Mouse (Mus musculus) gastrocnemius, adult 2 months (tissue): ENCODE measurements at regions not wholly inside any gene's neighbourhood (a gene's known extent, or its start where the extent isn't known, plus 50 kb on each side); places are given as distances from the start of the nearest gene placed in this dataset.
"Not testable (repeated sequence)": the region's sequence is repeated elsewhere in the genome, so short reads cannot be mapped to it uniquely, and the experiment has no call there.

Experiments used
- DNase-seq: peaks from one replicate; pipeline ENCODE4 v3.0.0; 2022
- H3K27ac ChIP-seq: fragments of 200-600 bp; 2 replicates; pipeline ENCODE4 v1.8.1; 2022; ENCODE audit warnings: mild to moderate bottlenecking
- H3K4me3 ChIP-seq: fragments of 200-600 bp; 2 replicates; pipeline ENCODE4 v1.8.1; 2022; ENCODE audit warnings: mild to moderate bottlenecking, moderate library complexity
- CTCF ChIP-seq: fragments of 200-600 bp; IDR thresholded peaks from 2 replicates; pipeline ENCODE4 v1.8.1; 2022; ENCODE audit warnings: antibody characterized with exemption, mild to moderate bottlenecking, moderate library complexity
- intact Hi-C: fragments of 180-260 bp; cut with DNase I; formaldehyde crosslinking; loops from one replicate; pipeline ENCODE4 v1.15.1; 2025

DNA sequence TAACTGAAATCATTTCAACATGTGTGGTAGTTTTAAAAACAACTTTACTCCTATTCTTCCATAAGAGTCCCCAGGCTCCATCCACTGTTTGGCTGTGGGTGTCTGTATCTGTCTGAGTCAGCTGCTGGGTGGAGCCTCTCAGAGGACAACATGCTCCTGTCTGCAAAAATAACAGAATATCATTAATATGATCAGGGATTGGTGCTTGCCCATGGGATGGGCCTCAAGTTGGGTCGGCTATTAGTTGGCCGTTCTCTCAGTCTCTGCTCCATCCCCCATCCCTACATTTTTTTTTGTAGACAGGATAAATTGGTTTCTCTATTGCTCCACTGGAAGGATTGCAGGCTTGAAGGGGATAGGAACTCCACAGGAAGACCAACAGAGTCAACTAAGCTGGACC, 108.5 kb upstream of the Fgf16 start:
- H3K27ac ChIP-seq, H3K4me3 ChIP-seq, intact Hi-C loops: not testable (repeated sequence)
- DNase-seq: peak; percentile 17

DNA sequence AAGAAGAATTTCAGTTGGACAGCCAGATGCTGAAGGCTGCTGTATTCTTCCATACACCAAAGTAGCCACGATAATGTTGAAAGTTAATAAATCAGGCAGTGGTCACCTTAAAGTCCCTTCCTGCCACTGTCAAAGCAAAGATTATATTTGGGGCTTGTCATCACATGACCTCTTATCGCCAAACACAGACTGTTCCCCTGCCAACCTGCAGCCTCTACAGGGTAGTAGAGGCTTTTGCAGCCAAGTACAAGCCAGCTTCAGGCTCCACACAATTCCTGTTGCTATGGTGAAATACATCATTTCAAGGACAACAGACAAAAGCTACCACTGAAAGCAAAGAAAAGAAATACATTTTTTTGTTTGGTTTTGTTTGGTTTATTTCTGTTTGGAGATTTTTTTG, 93.5 kb upstream of the Fgf16 start:
- no peak for DNase-seq
- no peak for TF ChIP-seq CTCF
- H3K4me3 ChIP-seq: no peak overlapping the region
- no peak overlapping the region for H3K27ac ChIP-seq
- intact Hi-C loops: no loop called here

DNA sequence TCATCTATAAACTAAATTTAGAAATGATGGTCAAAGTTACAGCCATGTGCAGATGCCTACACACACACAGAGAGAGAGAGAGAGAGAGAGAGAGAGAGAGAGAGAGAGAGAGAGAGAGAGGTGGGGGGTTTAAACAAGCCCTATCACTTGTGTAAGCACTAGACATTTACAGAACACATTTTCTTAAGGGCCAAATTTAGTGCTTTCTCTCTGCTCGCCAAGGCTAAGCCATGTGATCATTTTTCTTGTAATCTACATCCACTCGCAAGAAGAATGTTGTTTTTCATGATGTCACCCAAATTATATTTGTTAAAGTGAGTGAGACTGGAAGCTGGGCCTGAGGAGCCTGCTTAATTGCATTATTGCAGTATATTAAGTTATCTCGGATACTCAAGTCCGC, 92.8 kb upstream of the Fgf16 start:
- no peak for TF ChIP-seq CTCF
- no peak for DNase-seq
- no peak overlapping the region for H3K27ac ChIP-seq
- no peak overlapping the region for H3K4me3 ChIP-seq
- intact Hi-C loops: no loop called here

DNA sequence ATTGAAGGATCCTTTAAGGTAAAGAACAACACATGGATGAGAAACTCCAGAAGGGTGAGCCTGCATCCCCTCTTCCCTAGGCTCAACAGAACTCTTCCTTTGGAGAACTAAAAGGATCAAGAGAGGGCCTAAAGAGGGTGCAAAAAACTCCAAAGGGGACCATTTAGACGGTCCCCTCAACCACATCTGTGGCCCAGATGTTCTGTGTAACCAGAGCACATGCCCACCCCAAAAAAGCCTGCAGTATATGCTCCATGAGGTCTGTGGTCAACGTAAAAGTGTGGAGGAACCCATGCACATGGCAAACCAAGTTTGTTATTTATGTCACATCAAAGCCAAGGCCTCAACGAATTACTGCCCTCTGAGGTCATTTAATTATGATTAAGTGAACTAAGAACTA, 89.2 kb upstream of the Fgf16 start:
- intact Hi-C loops: no loop called here
- no peak for TF ChIP-seq CTCF

DNA sequence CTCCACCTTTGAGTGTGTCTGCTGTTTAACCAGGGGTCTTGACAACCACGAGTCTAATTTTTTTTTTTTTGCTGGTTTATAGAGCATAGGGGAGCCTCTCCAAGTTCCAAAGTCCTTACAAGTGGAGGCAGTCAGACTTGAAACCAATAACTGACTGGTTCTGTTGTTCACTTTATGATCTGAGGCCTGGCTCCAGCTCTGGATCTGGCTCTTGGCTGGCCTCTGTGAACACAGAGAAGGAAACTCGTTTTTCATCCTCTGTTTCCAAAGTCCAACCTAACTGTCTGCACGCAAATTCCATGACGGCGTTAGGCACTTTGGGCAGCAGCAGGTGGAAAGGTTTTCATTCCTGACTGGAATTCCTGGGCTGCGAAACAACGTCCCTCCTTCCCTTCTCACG, 80.4 kb upstream of the Fgf16 start:
- H3K27ac ChIP-seq: no peak overlapping the region

More for the DNA sequence above, 89.2 kb upstream of the Fgf16 start:
- H3K4me3 ChIP-seq: no peak overlapping the region
- H3K27ac ChIP-seq: no peak overlapping the region
- DNase-seq: no peak

DNA sequence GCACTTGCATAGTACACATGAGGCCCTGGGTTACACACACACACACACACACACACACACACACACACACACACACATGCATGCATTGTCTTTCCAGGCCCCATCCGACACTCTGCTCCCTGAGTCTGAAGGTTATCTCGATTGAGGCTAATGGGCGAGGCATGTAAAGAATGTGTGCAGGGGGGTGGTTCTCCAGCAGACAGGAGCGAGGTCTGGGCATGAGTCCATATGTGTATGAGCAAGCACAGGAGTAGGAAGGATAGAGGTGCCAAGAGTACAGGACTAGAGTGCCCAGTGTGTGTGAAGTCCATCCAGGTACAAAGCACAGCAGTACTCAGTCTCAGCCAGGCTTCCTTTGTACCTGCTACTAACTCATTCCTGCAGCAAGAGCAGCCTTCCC, 79.6 kb upstream of the Fgf16 start:
- intact Hi-C loops: no loop called here
- no peak for DNase-seq
- H3K27ac ChIP-seq: no peak overlapping the region
- no peak for TF ChIP-seq CTCF
- no peak overlapping the region for H3K4me3 ChIP-seq

More for the DNA sequence above, 80.4 kb upstream of the Fgf16 start:
- no peak for DNase-seq
- intact Hi-C loops: no loop called here
- no peak for TF ChIP-seq CTCF
- no peak overlapping the region for H3K4me3 ChIP-seq

DNA sequence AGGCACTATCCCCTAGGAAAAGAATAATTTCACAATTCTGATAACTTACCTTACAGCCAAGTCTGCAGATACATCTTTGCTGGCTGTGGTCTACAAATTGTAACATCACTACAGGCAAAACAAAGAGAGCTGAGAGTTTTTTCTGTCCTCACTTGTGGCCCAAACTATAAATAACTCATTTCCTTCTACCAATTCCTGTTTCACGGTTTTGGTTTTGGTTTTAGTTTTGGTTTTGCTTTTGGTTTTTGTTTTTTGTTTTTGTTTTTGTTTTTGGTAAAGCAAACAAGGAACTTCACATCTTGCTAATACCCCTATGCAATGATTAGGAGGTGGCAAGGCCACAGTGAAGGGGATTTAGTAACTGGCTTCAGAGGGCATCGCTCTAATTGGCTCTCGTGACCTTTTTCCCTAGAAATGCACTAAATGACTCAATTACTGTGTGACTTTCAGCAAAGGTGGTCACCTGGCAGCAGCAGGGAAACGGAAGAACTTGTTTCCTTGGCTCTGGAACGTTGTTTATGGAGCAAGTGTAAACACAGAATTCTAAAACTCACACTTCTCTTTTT, 53.3 kb upstream of the Fgf16 start:
- intact Hi-C loops: no loop called here

More for the DNA sequence above, 53.3 kb upstream of the Fgf16 start:
- Histone ChIP-seq H3K27ac (no peak overlapping the region), H3K4me3 (peak overlapping the region; percentile 17; the same call in 1 of the 2 replicates)
- no peak for DNase-seq
- TF ChIP-seq CTCF: no peak
